Mouse (Mus musculus) megakaryocyte, embryonic 14.5 days (primary cell): ENCODE data around the gene Zdhhc21.

ENCODE experiments used
- FLI1 ChIP-seq: IDR thresholded peaks from 2 replicates; pipeline ENCODE4 v1.6.1; 2012; ENCODE audit warnings: low read length, inconsistent platforms, mixed read lengths
- GATA1 ChIP-seq: IDR thresholded peaks from 3 replicates; pipeline ENCODE4 v1.6.1; 2012; ENCODE audit warnings: mixed read lengths, low read length, inconsistent platforms, borderline replicate concordance

DNA sequence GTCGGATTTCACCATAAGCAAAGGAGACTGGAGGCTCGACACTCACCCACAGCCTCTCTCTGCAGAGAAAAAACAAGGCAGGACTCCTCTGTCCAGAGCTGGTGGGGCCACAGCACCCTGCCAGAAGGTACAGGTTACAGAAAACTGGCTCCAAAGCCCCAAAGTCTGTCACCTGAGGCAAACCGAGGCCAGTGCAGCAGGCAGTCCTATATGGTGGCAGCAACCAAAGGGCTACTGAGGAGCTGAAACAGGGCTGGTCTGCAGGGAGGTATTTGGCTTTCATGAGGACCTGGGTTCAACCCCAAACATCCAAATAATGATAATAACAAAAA lies 103.5 kb downstream of the Zdhhc21 start:
- TF ChIP-seq GATA1 (no peak), FLI1 (no peak)
